Mouse (Mus musculus) kidney, adult 2 months (tissue): ENCODE results near the gene Tnfrsf13b. TPM values are rescaled to one million over a fixed set of nuclear protein-coding genes. Genes with fewer than 3 reads are reported as not detected.

ENCODE experiments used
- DNase-seq: peaks from one replicate; pipeline ENCODE4 v3.0.0; 2021
- H3K27ac ChIP-seq: fragments of 200-500 bp; 2 replicates; pipeline ENCODE4 v1.5.1; 2012; ENCODE audit warnings: low read depth, low read length, control low read depth, inconsistent platforms; ENCODE audit not compliant: insufficient read depth
- H3K27me3 ChIP-seq: fragments of 200-500 bp; replicated peaks from 2 replicates; pipeline ENCODE4 v1.6.1; 2012; ENCODE audit warnings: mild to moderate bottlenecking, moderate library complexity, low read length, inconsistent platforms; ENCODE audit not compliant: control insufficient read depth, insufficient read depth
- H3K36me3 ChIP-seq: fragments of 200-500 bp; 2 replicates; pipeline ENCODE4 v1.6.1; 2012; ENCODE audit warnings: mild to moderate bottlenecking, moderate library complexity, low read length, inconsistent platforms; ENCODE audit not compliant: control insufficient read depth, insufficient read depth
- H3K4me1 ChIP-seq: fragments of 200-500 bp; 2 replicates; pipeline ENCODE4 v1.6.1; 2011; ENCODE audit warnings: low read length; ENCODE audit not compliant: control insufficient read depth, insufficient read depth
- H3K4me3 ChIP-seq: fragments of 200-500 bp; 2 replicates; pipeline ENCODE4 v1.5.1; 2011; ENCODE audit warnings: mild to moderate bottlenecking, low read depth, low read length, control low read depth; ENCODE audit not compliant: insufficient read depth
- CTCF ChIP-seq: fragments of 200-500 bp; conservative IDR thresholded peaks from 2 replicates; pipeline ENCODE4 v1.5.1; 2011; ENCODE audit warnings: low read depth, mild to moderate bottlenecking, control low read depth, low read length, moderate library complexity, mixed read lengths; ENCODE audit not compliant: insufficient read depth, insufficient read length
- POLR2A ChIP-seq: fragments of 200-500 bp; IDR thresholded peaks from one replicate; pipeline ENCODE4 v1.6.1; 2011; ENCODE audit warnings: low read depth, low read length, control low read depth
- WGBS: fragments of 180-500 bp; shearing (Covaris S2); methylation state at CpG from one replicate; pipeline ENCODE4 v1.1.7; 2018; 5-methylcytosine and 5-hydroxymethylcytosine counted together
- polyA plus RNA-seq: library from polyadenylated mRNA; depleted of rRNA; stranded (reverse); fragments of >200 nt; gene quantifications from 2 replicates; pipeline ENCODE4 v1.2.3, GENCODE M21; 2012

The Tnfrsf13b gene
- polyA plus RNA-seq, 1 experiment = 7.4 TPM

DNA sequence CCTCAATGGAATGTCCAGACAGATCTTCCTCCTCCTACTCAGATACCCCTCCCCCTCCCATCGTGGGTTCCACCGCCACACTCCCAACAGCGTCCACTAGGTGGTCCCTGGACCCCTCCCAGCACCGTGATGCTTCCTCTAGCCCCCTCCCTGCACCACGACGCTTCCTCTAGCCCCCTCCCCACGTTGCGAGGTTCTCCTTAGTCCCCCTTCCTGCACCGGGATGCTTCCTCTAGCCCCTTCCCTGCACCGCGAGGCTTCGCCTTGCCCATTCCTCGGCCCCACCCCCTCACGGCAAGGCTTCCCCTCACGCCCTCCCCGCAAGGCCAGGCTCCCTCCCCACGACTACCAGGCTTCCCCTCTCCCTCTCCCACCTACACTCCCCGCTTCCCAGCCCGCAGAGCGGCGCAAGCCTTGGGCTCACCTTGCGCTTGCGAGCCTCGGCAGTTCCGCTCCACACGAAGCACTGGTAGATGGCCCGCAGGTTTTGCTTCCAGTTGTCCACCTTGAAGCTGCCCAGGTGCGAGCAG lies 47.8 kb downstream of the Tnfrsf13b start:
- DNase-seq = no peak

DNA sequence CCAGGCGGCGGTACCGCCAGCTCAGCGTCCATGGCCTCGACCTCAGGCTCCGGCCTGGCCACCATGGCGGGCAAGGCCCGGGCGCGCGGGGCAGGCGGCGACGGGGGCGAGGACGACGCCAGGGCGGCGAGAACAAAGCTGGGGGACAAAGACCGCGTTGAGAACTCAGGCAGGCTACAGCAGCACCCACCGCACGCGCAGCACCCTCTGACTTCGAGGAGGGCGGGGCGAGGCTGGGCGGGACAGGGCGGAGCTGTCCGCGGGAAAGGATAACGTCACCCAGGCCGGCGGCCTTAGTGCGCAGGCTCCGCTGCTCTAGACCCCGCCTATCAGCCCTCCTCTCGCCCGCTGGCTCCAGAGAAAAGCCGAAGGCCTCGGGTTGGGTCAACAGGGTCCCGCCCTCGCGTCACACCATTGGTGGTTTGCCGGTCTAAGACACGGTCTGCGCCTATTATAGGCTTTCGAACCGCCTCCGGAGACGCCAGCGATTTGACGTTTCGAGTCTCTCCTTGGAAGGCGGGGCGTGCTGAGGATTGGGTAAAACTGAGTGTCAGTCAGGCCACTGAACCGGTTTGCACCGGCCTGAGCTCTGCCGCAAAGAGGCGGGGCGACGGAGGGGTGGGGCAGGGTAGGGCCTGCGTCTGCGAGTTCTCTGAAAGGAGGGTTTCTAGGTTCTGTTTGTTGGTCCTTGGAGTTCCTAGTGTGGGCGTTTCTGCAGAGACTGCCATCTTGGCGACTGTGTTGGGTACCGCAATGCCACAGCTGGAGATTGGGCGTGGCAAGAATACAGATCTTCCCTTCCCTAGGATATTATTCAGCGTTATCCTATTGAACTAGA lies 48.5 kb downstream of the Tnfrsf13b start, which contains the start of gene Usp22:
Gene Usp22, minus strand, starts transcription at position 235 of the 838 bp plus-strand sequence.
- H3K4me1 ChIP-seq = no peaks in the 10 kb centered on the region
- peak; percentile 100 for DNase-seq
- under 1% methylated on average over 69 of the region's 69 CpGs for WGBS
- TF ChIP-seq CTCF = no peak
- TF ChIP-seq POLR2A = peak; percentile 67
- peak within 1 kb of the TSS; percentile 96 for H3K4me3 ChIP-seq
- H3K27me3 ChIP-seq = no peaks in the 10 kb centered on the region
- H3K36me3 ChIP-seq = no peaks in the 10 kb centered on the region
- H3K27ac ChIP-seq = peak within 1 kb of the TSS; percentile 85

More for the DNA sequence above, 47.8 kb downstream of the Tnfrsf13b start:
- Histone ChIP-seq H3K27me3 (no peaks in the 10 kb centered on the region), H3K4me3 (peak overlapping the region; percentile 96), H3K36me3 (no peaks in the 10 kb centered on the region), H3K27ac (peak overlapping the region; percentile 85), H3K4me1 (no peaks in the 10 kb centered on the region)
- WGBS = 0% methylated on average over 28 of the region's 28 CpGs
- TF ChIP-seq CTCF = no peak; the same call in 1 of the 2 replicates
- TF ChIP-seq POLR2A = no peak

DNA sequence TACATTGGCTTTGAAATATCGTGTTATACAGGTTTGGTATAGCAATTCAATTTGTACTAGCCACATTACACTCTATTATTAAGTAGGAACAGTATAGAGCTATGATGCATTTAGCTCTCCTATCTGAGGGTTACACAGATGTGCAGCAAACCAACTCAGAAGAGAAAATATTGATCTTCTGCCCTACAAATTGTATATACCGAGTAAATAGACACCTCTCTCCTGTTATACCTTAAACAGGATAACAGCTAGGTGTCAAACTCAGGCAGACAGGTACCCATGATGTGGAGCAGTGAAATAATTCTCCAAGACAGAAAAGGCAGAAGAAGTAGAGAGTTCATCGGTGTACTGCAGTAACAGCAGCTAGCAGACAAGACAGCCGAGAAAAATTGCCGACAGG lies 49.2 kb downstream of the Tnfrsf13b start:
- Histone ChIP-seq H3K4me3 (no peak overlapping the region), H3K27ac (no peak overlapping the region), H3K27me3 (no peaks in the 10 kb centered on the region), H3K4me1 (no peaks in the 10 kb centered on the region), H3K36me3 (no peaks in the 10 kb centered on the region)
- DNase-seq = no peak
- WGBS = 74% methylated on average over 5 of the region's 5 CpGs
- TF ChIP-seq CTCF = no peak
- TF ChIP-seq POLR2A = no peak

DNA sequence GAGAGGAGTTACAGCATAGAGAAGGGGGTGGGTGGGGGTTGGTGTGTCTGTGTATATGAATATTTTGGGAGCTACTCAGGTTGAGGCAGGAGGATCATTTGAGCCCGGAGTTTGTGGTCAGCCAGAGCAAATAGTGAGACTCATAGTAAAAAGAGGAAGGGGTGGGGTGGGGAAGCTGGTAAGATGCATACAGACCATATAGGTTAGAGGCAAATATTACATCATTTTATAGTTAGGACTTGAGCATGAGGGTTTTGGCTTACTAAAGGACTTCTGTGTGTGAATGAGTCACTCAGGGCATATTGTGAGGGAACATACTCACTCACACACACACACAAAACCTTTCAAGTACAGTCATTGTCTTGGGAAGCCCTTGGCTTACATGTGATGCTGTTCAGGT lies 49.8 kb downstream of the Tnfrsf13b start:
- TF ChIP-seq CTCF (no peak), POLR2A (no peak)
- Histone ChIP-seq H3K36me3 (no peaks in the 10 kb centered on the region), H3K27ac (no peak overlapping the region), H3K4me1 (no peaks in the 10 kb centered on the region), H3K4me3 (no peak overlapping the region), H3K27me3 (no peaks in the 10 kb centered on the region)
- 86% methylated on average over 1 of the region's 1 CpGs for WGBS
- DNase-seq = no peak

DNA sequence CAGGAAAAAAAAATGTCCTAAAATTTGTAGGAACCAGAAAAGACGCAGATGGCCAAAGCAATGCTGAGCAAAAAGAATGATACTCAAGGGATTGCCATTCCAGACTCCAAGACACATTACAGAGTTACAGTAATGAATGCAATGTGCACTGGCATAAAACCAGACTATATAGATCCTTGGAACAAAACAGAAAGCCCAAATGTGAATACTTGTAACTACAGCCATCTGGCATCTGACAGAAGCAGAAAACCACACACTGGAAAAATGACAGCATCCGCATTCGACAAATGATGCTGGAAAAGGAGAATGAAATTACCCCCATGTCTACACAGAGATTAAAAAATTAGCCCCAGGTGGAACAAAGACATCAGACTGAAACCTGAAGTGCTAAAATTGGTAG lies 53.8 kb downstream of the Tnfrsf13b start:
- DNase-seq = no peak
- no peaks in the 10 kb centered on the region for H3K4me1 ChIP-seq
- no peak overlapping the region for H3K27ac ChIP-seq
- 90% methylated on average over 3 of the region's 3 CpGs for WGBS
- no peaks in the 10 kb centered on the region for H3K36me3 ChIP-seq
- H3K27me3 ChIP-seq = no peaks in the 10 kb centered on the region
- no peak overlapping the region for H3K4me3 ChIP-seq
- no peak for TF ChIP-seq CTCF
- no peak for TF ChIP-seq POLR2A

DNA sequence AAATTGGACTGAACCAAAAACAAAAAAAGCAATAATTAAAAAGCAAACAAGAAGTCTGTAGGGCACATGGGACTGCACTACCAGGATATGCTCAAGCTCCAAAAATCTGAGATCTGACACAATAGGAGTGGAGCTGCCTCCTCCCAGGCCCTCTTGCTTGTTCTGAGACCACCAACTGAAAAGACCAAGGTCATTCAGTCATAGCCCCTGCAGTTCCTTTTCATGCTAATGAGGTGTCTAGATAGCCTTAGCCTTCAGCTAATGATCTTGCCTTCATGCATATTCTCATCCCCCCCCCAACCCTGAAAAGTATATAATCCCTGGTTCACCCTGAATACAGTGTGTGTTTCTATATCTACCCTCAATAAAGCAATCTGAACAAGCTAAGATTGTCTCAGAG lies 55.1 kb downstream of the Tnfrsf13b start:
- H3K27me3 ChIP-seq = no peaks in the 10 kb centered on the region

DNA sequence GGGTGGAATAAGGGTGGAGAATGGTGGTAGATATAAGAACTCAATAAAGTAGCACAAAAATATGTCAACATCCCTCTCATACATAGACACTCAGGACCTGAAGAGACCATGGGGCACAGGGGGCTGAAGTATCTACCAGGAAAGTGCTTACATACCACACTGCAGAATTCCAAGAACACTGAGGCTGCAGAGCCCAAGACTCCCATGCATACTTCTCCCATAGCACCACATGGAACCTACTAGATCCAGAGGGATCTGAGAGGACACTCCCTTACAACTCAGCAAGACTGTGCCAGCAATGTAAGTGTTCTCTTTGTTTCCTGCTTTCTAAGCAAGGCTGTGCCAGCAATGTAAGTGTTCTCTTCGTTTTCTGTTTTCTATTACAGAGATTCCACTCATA lies 57.3 kb downstream of the Tnfrsf13b start:
- H3K36me3 ChIP-seq = no peaks in the 10 kb centered on the region
- no peak overlapping the region for H3K27ac ChIP-seq
- DNase-seq = no peak
- no peaks in the 10 kb centered on the region for H3K4me1 ChIP-seq
- H3K27me3 ChIP-seq = no peaks in the 10 kb centered on the region
- 82% methylated on average over 1 of the region's 1 CpGs for WGBS
- H3K4me3 ChIP-seq = no peak overlapping the region
- TF ChIP-seq POLR2A (no peak), CTCF (no peak)

More for the DNA sequence above, 55.1 kb downstream of the Tnfrsf13b start:
- Histone ChIP-seq H3K36me3 (no peaks in the 10 kb centered on the region), H3K4me1 (no peaks in the 10 kb centered on the region), H3K4me3 (no peak overlapping the region), H3K27ac (no peak overlapping the region)
- TF ChIP-seq CTCF (no peak), POLR2A (no peak)
- no peak for DNase-seq
